Mouse (Mus musculus) urinary bladder, postnatal 14 days (tissue): ENCODE measurements at regions not wholly inside any gene's neighbourhood (a gene's known extent, or its start where the extent isn't known, plus 50 kb on each side); places are given as distances from the start of the nearest gene placed in this dataset.

Source experiments
- DNase-seq: peaks from one replicate; pipeline ENCODE4 v3.0.0; 2021; ENCODE audit warnings: low spot score

DNA sequence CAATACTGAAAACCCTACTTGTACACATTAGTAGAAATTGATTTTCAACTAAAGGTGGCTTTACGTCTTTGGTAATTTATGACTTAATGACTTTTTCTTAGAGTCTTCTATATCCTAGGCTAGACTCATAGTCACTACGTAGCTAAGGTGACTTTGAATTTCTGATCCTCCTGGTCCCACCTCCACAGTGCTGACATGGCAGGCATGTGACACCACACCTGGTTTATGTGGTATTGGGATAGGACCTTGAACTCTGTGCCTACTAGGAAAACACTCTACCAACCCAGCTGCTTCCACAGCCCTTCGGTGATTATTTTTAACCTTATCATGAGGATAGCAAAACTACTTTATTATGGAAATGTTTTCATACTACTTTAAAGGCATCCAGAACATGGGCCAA, 51.5 kb upstream of the D7Ertd443e start:
- DNase-seq, result no peak

- no peak for DNase-seq
Measured at GRCm38 (mm10) chr7:134439281-134439680, 53.8 kb upstream of the D7Ertd443e start.

DNA sequence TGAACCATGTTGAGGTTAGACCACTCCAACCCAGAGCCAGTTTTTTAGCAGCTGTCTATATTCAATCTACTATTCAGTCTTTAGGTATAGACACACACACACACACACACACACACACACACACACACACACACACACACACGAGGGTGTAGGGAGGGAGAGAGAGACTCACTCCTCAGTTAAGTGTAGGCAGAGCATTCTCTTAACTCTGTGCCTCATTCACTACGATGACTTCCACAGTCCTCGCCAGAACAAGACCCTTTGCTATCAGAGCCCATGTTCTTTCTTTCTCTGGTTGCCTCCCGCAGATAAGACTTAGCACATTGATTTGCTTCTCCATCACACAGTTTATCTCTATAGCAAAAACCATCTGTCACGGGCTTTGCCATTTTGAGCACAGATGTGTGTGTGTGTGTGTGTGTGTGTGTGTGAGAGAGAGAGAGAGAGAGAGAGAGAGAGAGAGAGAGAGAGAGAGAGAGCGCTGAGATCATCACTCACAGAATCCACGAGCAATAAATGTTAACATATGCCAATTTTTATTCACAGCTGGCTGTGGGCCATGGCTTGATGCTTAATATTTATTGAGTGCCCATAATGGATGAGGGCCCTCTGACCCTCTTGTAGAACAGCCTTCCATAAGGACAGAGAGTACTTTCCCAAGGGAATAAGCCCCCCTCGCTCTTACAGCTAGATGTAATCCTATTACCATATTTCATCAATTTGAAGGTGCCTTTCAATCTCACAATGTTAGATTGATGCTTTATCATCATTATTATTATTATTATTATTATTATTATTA, 59.7 kb upstream of the D7Ertd443e start:
- DNase-seq, result no peak

DNA sequence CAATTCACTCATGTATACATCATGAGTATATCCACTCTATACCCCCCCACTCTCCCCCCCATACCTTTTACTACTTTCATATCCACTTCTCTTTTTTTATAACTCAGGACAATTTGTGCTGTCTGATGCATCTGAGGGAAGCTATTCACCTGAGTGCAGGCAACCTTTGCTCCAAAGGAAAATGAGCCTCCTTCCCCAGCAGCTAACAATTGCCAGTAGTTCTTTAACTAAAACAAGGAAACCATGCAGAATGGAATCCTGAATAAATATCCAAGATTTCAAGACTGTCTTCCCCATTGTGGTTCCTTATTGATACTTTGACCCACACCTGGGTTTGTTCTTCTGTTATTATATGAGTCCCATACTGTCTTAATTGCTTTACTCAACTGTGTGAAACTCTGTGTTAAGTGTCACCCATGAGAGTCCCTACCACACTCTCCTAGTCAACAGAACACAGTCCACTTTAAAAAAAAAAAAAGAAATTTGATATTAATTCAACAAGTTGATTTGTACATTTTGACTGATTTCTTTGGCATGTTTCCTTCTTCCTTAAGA, 62.3 kb upstream of the D7Ertd443e start:
- DNase-seq, result no peak

DNA sequence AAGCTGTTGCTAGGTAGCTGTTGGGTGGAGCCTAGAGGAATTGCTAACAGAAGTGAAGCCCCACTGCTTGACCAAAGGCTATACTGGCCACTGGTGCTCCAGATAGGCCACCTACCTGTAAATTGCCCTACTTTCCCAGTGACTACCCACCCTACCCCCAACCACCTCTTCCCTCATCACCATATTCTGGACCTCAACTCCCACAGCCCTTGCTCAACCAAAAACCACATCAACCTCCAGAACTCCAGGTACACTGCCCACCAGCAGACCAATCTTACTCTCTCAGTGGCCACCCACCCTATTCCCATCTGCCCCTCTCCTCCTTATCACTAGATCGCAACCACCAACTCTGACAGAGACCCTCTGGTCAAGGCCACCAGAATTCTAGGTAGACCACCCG, 63.4 kb upstream of the D7Ertd443e start:
- no peak for DNase-seq

GRCm38 (mm10) chr7:134462677-134463076, 77.2 kb upstream of the D7Ertd443e start:
- DNase-seq, result no peak

DNA sequence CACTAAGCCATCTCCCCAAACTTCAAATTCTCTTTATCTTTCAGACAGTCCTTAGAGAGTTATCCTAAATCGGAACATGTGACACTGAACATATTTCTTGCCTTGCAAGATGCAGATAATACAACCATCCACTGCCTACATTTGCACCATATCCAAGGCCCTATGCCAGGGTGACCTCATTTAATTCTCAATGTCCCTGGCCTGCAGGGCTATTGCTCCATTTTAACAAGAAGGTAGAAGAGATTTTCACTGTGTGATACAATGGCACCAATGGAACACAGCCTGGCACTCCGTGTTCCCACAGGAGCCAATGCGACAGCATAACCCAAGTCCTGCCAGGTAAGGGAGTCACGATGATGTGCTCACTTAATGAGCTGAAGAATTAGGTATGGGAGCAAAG, 77.9 kb upstream of the D7Ertd443e start:
- DNase-seq, result no peak

DNA sequence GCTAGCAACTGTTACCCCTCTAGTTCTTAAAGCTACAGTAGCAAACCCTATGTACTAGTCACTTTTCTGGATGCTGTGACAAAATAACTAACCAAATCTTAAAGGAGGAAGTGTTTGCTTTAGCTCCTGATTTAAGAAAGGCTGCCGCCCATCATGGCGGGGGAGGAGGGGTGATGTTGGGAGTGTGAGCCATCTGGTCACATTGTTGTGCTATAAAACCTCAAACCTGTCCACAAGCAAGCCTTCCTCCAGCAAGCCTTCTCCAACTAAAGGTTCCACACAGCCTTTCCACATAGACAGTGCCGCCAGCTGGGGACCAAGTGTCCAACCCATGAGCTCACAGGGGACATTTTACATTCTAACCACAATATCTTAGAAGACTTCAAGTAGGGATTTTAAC, 81.8 kb upstream of the D7Ertd443e start:
- no peak for DNase-seq

DNA sequence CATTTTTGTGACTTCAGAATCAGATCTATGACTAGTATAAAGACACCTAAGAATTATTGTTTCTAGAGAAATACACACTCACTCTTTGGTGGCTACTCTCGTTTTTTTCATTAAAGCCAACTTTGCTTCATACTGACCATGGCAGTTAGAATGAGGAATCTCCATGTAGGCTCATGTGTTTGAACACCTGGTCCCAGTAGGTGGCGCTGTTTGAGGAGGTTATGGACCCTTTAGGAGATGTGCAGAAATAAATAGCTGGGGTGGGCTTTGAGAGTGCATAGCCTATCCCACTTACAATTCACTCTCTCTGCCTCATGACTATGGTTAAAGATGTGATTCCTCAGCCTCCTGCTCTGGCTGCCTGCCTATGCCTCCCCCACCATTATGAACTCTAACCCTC, 85.8 kb upstream of the D7Ertd443e start:
- DNase-seq, result no peak

DNA sequence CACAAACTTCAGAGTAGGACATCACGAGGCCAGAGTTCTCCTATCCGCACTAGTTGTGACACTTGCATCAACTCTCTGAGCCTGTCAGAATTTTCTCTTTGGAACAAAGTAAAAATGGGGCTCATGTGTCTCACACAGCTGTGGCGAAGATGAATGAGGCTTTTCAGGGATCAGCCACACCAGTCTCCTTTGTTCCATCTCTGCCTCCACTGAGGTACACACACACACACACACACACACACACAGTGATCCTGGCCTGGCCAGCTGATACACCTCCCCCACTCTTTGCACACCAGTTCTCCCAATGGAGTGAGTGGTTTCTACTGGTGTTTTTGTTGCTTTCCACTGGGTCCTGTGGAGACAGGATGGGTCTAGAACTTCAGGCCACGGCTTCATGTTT, 105.9 kb upstream of the D7Ertd443e start:
- DNase-seq, result no peak

GRCm38 (mm10) chr7:134497219-134497618, 111.8 kb upstream of the D7Ertd443e start:
- DNase-seq, result no peak

- DNase-seq, result no peak
Measured at GRCm38 (mm10) chr7:134497870-134498269, 112.4 kb upstream of the D7Ertd443e start.

DNA sequence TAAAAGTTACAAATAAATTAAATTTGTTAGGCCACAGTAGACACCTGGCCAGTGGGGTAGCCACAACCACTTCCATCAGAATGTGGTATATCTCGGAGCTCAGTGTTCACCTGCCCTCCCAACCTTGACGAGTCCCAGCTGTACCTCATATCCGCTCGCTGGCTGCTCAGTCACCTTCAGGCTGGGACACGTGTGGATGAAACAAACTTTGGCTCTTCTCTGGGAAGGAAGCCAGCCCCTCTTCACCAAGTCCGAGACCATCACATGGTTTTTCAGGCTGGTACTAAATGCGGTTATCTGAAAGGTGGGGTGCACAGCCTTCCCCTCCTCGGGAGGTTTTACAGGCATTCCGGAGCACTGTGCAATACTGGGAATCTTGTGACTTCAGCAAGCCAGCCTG, 113.3 kb upstream of the D7Ertd443e start:
- DNase-seq, result no peak

GRCm38 (mm10) chr7:134499429-134499828, 114.0 kb upstream of the D7Ertd443e start:
- DNase-seq, result no peak

- no peak for DNase-seq
Measured at GRCm38 (mm10) chr7:134500210-134500609, 114.7 kb upstream of the D7Ertd443e start.

DNA sequence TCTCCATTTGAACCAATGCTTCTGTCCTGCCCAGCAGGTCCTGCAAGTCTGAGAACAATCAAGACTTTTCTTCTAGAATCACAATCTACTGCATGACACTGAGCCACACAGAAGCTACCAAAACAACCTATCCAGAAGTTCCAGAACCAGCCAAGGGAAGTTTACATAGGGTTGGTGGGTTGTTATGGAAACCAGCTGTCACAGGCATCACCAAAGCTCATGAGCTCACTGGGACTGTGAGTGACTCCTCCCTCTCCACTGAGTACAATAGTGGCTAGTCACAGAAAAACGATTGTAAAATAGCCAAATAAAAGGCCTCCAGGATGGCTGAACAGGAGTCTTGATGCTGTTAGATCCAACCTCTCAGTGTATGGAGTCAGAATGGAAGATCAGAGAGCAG, 115.6 kb upstream of the D7Ertd443e start:
- no peak for DNase-seq

- no peak for DNase-seq
Measured at GRCm38 (mm10) chr7:134510333-134510928, 125.0 kb upstream of the D7Ertd443e start.

GRCm38 (mm10) chr7:134519372-134519975, 134.0 kb upstream of the D7Ertd443e start:
- no peak for DNase-seq

GRCm38 (mm10) chr7:134523897-134524296, 138.4 kb upstream of the D7Ertd443e start:
- no peak for DNase-seq

GRCm38 (mm10) chr7:134525041-134525440, 139.6 kb upstream of the D7Ertd443e start:
- no peak for DNase-seq

- no peak for DNase-seq
Measured at GRCm38 (mm10) chr7:134525461-134525860, 140.0 kb upstream of the D7Ertd443e start.

GRCm38 (mm10) chr7:134527351-134527750, 141.9 kb upstream of the D7Ertd443e start:
- peak; percentile 4 for DNase-seq

GRCm38 (mm10) chr7:134528026-134528425, 142.4 kb upstream of the Dock1 start:
- DNase-seq, result no peak
